Mouse (Mus musculus) forebrain, embryonic 11.5 days (tissue): ENCODE data around the gene Gipc2. TPM values are rescaled to one million over a fixed set of nuclear protein-coding genes. Genes with fewer than 3 reads are reported as not detected.

ENCODE experiments used
- ATAC-seq: fragments of 200-750 bp; cut with Nextera tagmentation; replicated peaks from 2 replicates; pipeline ENCODE4 v1.8.0; 2017; ENCODE audit warnings: moderate TSS enrichment; ENCODE audit not compliant: low FRiP score
- DNase-seq: peaks from one replicate; pipeline ENCODE4 v3.0.0-alpha.2; 2017; ENCODE audit warnings: low spot score
- H3K27ac ChIP-seq: fragments of 300-500 bp; sonication (generic); 2 replicates; pipeline ENCODE4 v1.5.1; 2014; ENCODE audit warnings: low read depth, low read length
- H3K27me3 ChIP-seq: fragments of 300-500 bp; sonication (generic); 2 replicates; pipeline ENCODE4 v1.6.1; 2014; ENCODE audit warnings: mild to moderate bottlenecking, low read length, mixed read lengths; ENCODE audit not compliant: control insufficient read depth, insufficient read depth
- H3K36me3 ChIP-seq: fragments of 300-500 bp; sonication (generic); 2 replicates; pipeline ENCODE4 v1.6.1; 2014; ENCODE audit warnings: mild to moderate bottlenecking, low read length, moderate library complexity, mixed read lengths; ENCODE audit not compliant: control insufficient read depth, insufficient read depth
- H3K4me1 ChIP-seq: fragments of 300-500 bp; sonication (generic); replicated peaks from 2 replicates; pipeline ENCODE4 v1.6.1; 2014; ENCODE audit warnings: low read length, mixed read lengths; ENCODE audit not compliant: control insufficient read depth, insufficient read depth
- H3K4me2 ChIP-seq: fragments of 300-500 bp; sonication (generic); 2 replicates; pipeline ENCODE4 v1.6.1; 2014; ENCODE audit warnings: low read depth, mild to moderate bottlenecking, low read length, moderate library complexity, mixed read lengths; ENCODE audit not compliant: severe bottlenecking
- H3K4me3 ChIP-seq: fragments of 300-500 bp; sonication (generic); 2 replicates; pipeline ENCODE4 v1.5.1; 2014; ENCODE audit warnings: low read depth, low read length
- H3K9ac ChIP-seq: fragments of 300-500 bp; sonication (generic); 2 replicates; pipeline ENCODE4 v1.6.1; 2014; ENCODE audit warnings: low read length
- H3K9me3 ChIP-seq: fragments of 300-500 bp; sonication (generic); 2 replicates; pipeline ENCODE4 v1.6.1; 2016; ENCODE audit warnings: low read length, mixed read lengths; ENCODE audit not compliant: control insufficient read depth
- WGBS: fragments of 180-500 bp; shearing (Covaris S2); extraction: QIAGEN DNeasy Blood & Tissue Kit; methylation state at CpG from one replicate; pipeline ENCODE4 v1.1.7; 2014; 5-methylcytosine and 5-hydroxymethylcytosine counted together
- polyA plus RNA-seq: library from polyadenylated mRNA; unstranded; fragments of >200 nt; fragmentation: Nextera tagmentation; extraction: Ambion mirVana; gene quantifications from 2 replicates; pipeline ENCODE4 v1.2.1, GENCODE M21; 2014

Gipc2 gene
- polyA plus RNA-seq, 1 experiment from 2014 or later = 1.8 TPM

- DNase-seq (no peak), ATAC-seq (no peak)
- H3K27ac ChIP-seq = no peak overlapping the region
- H3K9ac ChIP-seq = no peak overlapping the region
- H3K36me3 ChIP-seq = no peaks in the 10 kb centered on the region
- H3K4me1 ChIP-seq = no peaks in the 10 kb centered on the region
- H3K4me2 ChIP-seq = no peak overlapping the region
- H3K27me3 ChIP-seq = no peaks in the 10 kb centered on the region
- H3K4me3 ChIP-seq = no peak overlapping the region
- WGBS = 95% methylated on average over 4 of the region's 4 CpGs
- H3K9me3 ChIP-seq = no peaks in the 10 kb centered on the region
These were observed 14.6 kb upstream of the Gipc2 start for GRCm38 (mm10) chr3:152180624-152181023.

DNA sequence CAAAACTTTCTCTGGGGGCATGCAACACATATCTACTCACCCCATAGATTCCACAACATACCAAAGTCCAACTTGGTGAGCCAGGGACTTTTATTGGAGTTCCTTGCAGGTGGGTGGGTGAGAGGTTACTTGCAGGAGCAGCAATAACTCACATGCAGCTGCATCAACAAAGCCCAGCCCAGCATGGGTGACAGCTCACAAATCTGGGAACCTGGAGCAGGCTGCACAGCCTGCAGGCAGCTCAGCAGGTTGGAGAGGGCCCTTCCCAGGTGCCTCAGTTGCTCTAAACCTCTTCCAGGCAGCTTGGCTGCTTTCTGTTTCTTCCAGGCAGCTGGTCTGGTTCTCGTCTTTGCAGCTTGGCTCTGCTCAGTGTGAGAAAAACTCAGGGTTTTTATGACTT, 13.3 kb upstream of the Gipc2 start:
- H3K4me3 ChIP-seq = no peak overlapping the region
- no peaks in the 10 kb centered on the region for H3K4me1 ChIP-seq
- 78% methylated on average over 1 of the region's 1 CpGs for WGBS
- H3K27me3 ChIP-seq = no peaks in the 10 kb centered on the region
- H3K4me2 ChIP-seq = no peak overlapping the region
- ATAC-seq (no peak), DNase-seq (no peak)
- no peak overlapping the region for H3K9ac ChIP-seq
- H3K27ac ChIP-seq = no peak overlapping the region
- H3K9me3 ChIP-seq = no peaks in the 10 kb centered on the region
- no peaks in the 10 kb centered on the region for H3K36me3 ChIP-seq

- no peak overlapping the region for H3K4me2 ChIP-seq
- no peaks in the 10 kb centered on the region for H3K27me3 ChIP-seq
- no peaks in the 10 kb centered on the region for H3K9me3 ChIP-seq
- H3K4me3 ChIP-seq = no peak overlapping the region
- WGBS = 86% methylated on average over 4 of the region's 4 CpGs
- H3K4me1 ChIP-seq = no peaks in the 10 kb centered on the region
- H3K27ac ChIP-seq = no peak overlapping the region
- DNase-seq = no peak
- ATAC-seq = no peak
- no peak overlapping the region for H3K9ac ChIP-seq
- H3K36me3 ChIP-seq = no peaks in the 10 kb centered on the region
These were observed 12.8 kb upstream of the Gipc2 start for GRCm38 (mm10) chr3:152178816-152179215.

DNA sequence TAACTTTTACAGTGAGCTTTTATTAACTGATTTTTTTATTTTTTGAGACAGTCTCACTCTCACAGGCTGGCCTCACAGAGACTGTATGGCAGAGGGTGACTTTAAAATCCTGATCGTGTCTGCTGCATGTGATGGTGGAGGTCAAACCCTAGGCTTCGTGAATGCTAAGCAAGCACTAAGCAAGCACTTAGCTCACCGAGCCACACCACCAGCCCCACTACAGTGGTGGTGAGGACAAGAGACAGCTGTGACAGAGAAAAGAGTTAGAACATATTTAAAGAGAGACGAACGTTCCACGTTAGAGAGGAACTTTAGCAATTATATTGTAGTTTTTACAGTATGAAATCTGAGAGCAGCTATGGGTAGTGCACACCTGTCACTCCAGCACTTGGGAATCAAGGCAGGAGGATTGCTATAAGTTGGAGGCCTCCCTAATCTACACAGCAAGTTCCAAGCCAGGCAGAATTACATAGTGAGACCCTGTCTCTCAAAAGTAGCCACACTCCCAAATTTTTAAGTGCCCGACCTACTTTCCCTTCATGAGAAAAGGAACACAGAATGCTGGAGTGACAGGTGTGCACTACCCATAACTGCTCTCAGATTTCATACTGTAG, 6.4 kb upstream of the Gipc2 start:
- no peak for DNase-seq

DNA sequence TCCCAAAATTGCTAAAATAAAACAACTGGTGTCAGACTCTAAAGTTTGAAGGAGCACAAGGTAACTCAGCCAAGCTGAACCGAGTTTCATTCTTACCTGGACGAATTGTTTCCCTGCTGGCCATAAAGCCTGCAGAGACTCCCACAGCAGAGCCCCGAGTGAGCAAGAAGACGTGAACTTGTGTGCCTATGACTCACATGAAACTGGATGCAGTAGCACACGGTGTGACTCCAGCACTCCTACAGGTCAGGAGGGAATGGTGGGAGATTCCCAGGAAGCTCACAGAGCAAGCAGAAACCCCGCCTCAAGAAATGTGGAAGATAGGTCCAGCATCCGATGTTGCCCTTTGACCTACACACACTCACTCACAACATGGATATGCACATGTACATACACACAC, 5.8 kb upstream of the Gipc2 start:
- ATAC-seq = no peak
- Histone ChIP-seq H3K27me3 (no peaks in the 10 kb centered on the region), H3K9me3 (no peaks in the 10 kb centered on the region), H3K4me1 (no peaks in the 10 kb centered on the region), H3K9ac (no peak overlapping the region), H3K4me3 (no peak overlapping the region), H3K4me2 (no peak overlapping the region), H3K27ac (no peak overlapping the region), H3K36me3 (no peaks in the 10 kb centered on the region)
- WGBS = 77% methylated on average over 7 of the region's 7 CpGs
- DNase-seq = no peak

More for the DNA sequence above, 6.4 kb upstream of the Gipc2 start:
- H3K4me3 ChIP-seq = no peak overlapping the region
- no peaks in the 10 kb centered on the region for H3K4me1 ChIP-seq
- 87% methylated on average over 7 of the region's 7 CpGs for WGBS
- H3K9me3 ChIP-seq = no peaks in the 10 kb centered on the region
- ATAC-seq = no peak
- no peaks in the 10 kb centered on the region for H3K27me3 ChIP-seq
- no peak overlapping the region for H3K9ac ChIP-seq
- no peak overlapping the region for H3K4me2 ChIP-seq
- H3K36me3 ChIP-seq = no peaks in the 10 kb centered on the region
- no peak overlapping the region for H3K27ac ChIP-seq

DNA sequence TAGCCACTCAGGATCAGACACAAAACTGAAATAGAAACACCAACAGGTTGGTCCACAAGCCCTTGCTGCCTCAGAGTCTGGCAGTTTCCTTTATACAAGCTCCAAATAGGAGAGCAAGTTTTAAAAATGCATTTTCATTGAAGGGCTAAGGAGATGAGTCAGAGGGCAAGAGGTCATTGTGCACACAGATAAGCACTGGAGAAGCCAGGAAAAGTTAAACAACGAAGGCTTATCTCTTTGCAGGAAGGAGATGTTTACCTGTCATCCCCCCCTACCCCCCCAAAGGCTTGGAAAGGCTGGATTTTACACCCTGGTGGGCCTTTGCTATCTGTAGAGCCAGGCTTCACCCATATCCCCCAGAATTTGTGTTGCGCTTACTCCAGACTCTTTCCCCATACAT, 5.2 kb upstream of the Gipc2 start:
- no peaks in the 10 kb centered on the region; the same call in 1 of the 2 replicates for H3K4me1 ChIP-seq
- no peaks in the 10 kb centered on the region for H3K9me3 ChIP-seq
- no peaks in the 10 kb centered on the region for H3K36me3 ChIP-seq
- DNase-seq (no peak), ATAC-seq (no peak)
- H3K27me3 ChIP-seq = no peaks in the 10 kb centered on the region
- no peak overlapping the region for H3K4me3 ChIP-seq
- no peak overlapping the region for H3K9ac ChIP-seq
- 83% methylated on average over 2 of the region's 2 CpGs for WGBS
- H3K4me2 ChIP-seq = no peak overlapping the region
- H3K27ac ChIP-seq = no peak overlapping the region

- H3K9ac ChIP-seq = no peak overlapping the region
- DNase-seq = no peak
- no peaks in the 10 kb centered on the region for H3K9me3 ChIP-seq
- H3K4me2 ChIP-seq = no peak overlapping the region
- peaks cover 2% of the 10 kb centered on the region; the same call in 1 of the 2 replicates for H3K4me1 ChIP-seq
- WGBS = 65% methylated on average over 1 of the region's 1 CpGs
- no peak overlapping the region for H3K4me3 ChIP-seq
- no peak overlapping the region for H3K27ac ChIP-seq
- H3K36me3 ChIP-seq = no peaks in the 10 kb centered on the region
- H3K27me3 ChIP-seq = peaks cover 7% of the 10 kb centered on the region
- no peak for ATAC-seq
These were observed 4.4 kb upstream of the Gipc2 start for GRCm38 (mm10) chr3:152170407-152170806.

DNA sequence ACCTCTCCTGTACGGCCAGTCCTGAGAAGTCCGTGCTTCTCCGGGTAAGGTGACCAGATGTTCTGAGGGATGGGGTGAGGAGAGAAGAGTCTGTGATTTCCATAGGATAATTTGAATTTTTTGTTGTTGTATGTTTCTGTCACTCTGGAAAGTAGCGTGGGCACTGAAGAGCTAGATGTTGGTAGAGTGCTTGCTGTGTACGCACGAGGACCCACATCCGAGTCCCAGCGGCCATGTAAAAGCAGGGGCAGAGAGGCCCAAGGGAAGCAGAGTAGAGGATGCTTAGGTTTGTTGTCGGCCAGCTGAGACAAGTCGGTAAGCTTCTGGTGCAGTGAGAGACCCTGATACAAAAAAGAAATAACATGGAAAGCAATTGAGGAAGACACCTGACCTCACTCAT, 2.0 kb upstream of the Gipc2 start:
- Histone ChIP-seq H3K4me2 (no peak overlapping the region), H3K27me3 (peaks cover 12% of the 10 kb centered on the region), H3K27ac (no peak overlapping the region), H3K36me3 (no peaks in the 10 kb centered on the region), H3K9ac (no peak overlapping the region), H3K4me1 (peaks cover 3% of the 10 kb centered on the region; the same call in 1 of the 2 replicates), H3K9me3 (no peaks in the 10 kb centered on the region), H3K4me3 (no peak overlapping the region)
- 96% methylated on average over 10 of the region's 10 CpGs for WGBS
- ATAC-seq (no peak), DNase-seq (no peak)
